Mouse (Mus musculus) cerebellum, adult 11 months (tissue): ENCODE results near the gene Abhd5.
"Not testable (repeated sequence)": the region's sequence is repeated elsewhere in the genome, so short reads cannot be mapped to it uniquely, and the experiment has no call there.

Source experiments
- DNase-seq: peaks from one replicate; pipeline ENCODE4 v3.0.0; 2022

Gene Abhd5

GRCm38 (mm10) chr9:122351303-122352024 lies at the start of gene Abhd5:
TSS of gene Abhd5 (plus strand) at chr9:122351608.
- peak; percentile 88 for DNase-seq

- DNase-seq, result no peak
Measured at GRCm38 (mm10) chr9:122305302-122305701, 46.1 kb upstream of the Abhd5 start.

GRCm38 (mm10) chr9:122309013-122309980 lies 42.1 kb upstream of the Abhd5 start:
- DNase-seq, result no peak

GRCm38 (mm10) chr9:122310613-122311049 lies 40.8 kb upstream of the Abhd5 start:
- peak; percentile 70 for DNase-seq

GRCm38 (mm10) chr9:122311051-122311760 lies 40.2 kb upstream of the Abhd5 start:
- no peak for DNase-seq

- no peak for DNase-seq
Measured at GRCm38 (mm10) chr9:122312296-122312990, 39.0 kb upstream of the Abhd5 start.

- DNase-seq, result not testable (repeated sequence)
Measured at GRCm38 (mm10) chr9:122313128-122313527, 38.3 kb upstream of the Abhd5 start.

GRCm38 (mm10) chr9:122314386-122314785 lies 37.0 kb upstream of the Abhd5 start:
- DNase-seq, result no peak

- DNase-seq, result no peak
Measured at GRCm38 (mm10) chr9:122314942-122315341, 36.5 kb upstream of the Abhd5 start.

- no peak for DNase-seq
Measured at GRCm38 (mm10) chr9:122315501-122315900, 35.9 kb upstream of the Abhd5 start.

GRCm38 (mm10) chr9:122316562-122316961 lies 34.8 kb upstream of the Abhd5 start:
- DNase-seq, result no peak

- DNase-seq, result no peak
Measured at GRCm38 (mm10) chr9:122320626-122321025, 30.8 kb upstream of the Abhd5 start.

GRCm38 (mm10) chr9:122322356-122322755 lies 29.1 kb upstream of the Abhd5 start:
- DNase-seq, result no peak

- no peak for DNase-seq
Measured at GRCm38 (mm10) chr9:122325996-122326395, 25.4 kb upstream of the Abhd5 start.

GRCm38 (mm10) chr9:122328199-122328598 lies 23.2 kb upstream of the Abhd5 start:
- no peak for DNase-seq

GRCm38 (mm10) chr9:122336677-122337076 lies 14.7 kb upstream of the Abhd5 start:
- DNase-seq, result no peak

GRCm38 (mm10) chr9:122337510-122337931 lies 13.9 kb upstream of the Abhd5 start:
- no peak for DNase-seq

GRCm38 (mm10) chr9:122339972-122340371 lies 11.4 kb upstream of the Abhd5 start:
- DNase-seq, result no peak

- no peak for DNase-seq
Measured at GRCm38 (mm10) chr9:122343399-122343798, 8.0 kb upstream of the Abhd5 start.

GRCm38 (mm10) chr9:122344560-122344959 lies 6.8 kb upstream of the Abhd5 start:
- no peak for DNase-seq

GRCm38 (mm10) chr9:122345291-122345690 lies 6.1 kb upstream of the Abhd5 start:
- no peak for DNase-seq

GRCm38 (mm10) chr9:122346059-122346458 lies 5.3 kb upstream of the Abhd5 start:
- DNase-seq, result no peak
